Mouse (Mus musculus) limb, embryonic 13.5 days (tissue): ENCODE measurements around the gene Mrgprh. TPM values are rescaled to one million over a fixed set of nuclear protein-coding genes. Genes with fewer than 3 reads are reported as not detected.

ENCODE experiments used
- ATAC-seq: fragments of 200-750 bp; cut with Nextera tagmentation; 2 replicates; pipeline ENCODE4 v1.8.0; 2017; ENCODE audit warnings: low read depth, moderate number of reproducible peaks, moderate TSS enrichment; ENCODE audit not compliant: low FRiP score
- H3K27ac ChIP-seq: fragments of 300-500 bp; sonication (generic); 2 replicates; pipeline ENCODE4 v1.5.1; 2015; ENCODE audit warnings: inconsistent platforms, mild to moderate bottlenecking, moderate library complexity
- H3K27me3 ChIP-seq: fragments of 300-500 bp; sonication (generic); 2 replicates; pipeline ENCODE4 v1.6.1; 2015; ENCODE audit warnings: mild to moderate bottlenecking, inconsistent platforms
- H3K36me3 ChIP-seq: fragments of 300-500 bp; sonication (generic); 2 replicates; pipeline ENCODE4 v1.6.1; 2015; ENCODE audit warnings: inconsistent platforms, mild to moderate bottlenecking, moderate library complexity
- H3K4me1 ChIP-seq: fragments of 300-500 bp; sonication (generic); 2 replicates; pipeline ENCODE4 v1.6.1; 2015; ENCODE audit warnings: inconsistent platforms
- H3K4me2 ChIP-seq: fragments of 300-500 bp; sonication (generic); replicated peaks from 2 replicates; pipeline ENCODE4 v1.6.1; 2015; ENCODE audit warnings: inconsistent platforms, mild to moderate bottlenecking, moderate library complexity
- H3K4me3 ChIP-seq: fragments of 300-500 bp; sonication (generic); 2 replicates; pipeline ENCODE4 v1.5.1; 2015; ENCODE audit warnings: moderate library complexity, mild to moderate bottlenecking, inconsistent platforms
- H3K9ac ChIP-seq: fragments of 300-500 bp; sonication (generic); 2 replicates; pipeline ENCODE4 v1.6.1; 2015; ENCODE audit warnings: mild to moderate bottlenecking, inconsistent platforms
- H3K9me3 ChIP-seq: fragments of 300-500 bp; sonication (generic); 2 replicates; pipeline ENCODE4 v1.6.1; 2016; ENCODE audit warnings: inconsistent platforms
- WGBS: fragments of 180-500 bp; shearing (Covaris S2); methylation state at CpG from one replicate; pipeline ENCODE4 v1.1.7; 2015; 5-methylcytosine and 5-hydroxymethylcytosine counted together
- polyA plus RNA-seq: library from polyadenylated mRNA; unstranded; fragments of >200 nt; fragmentation: Nextera tagmentation; extraction: Ambion mirVana; gene quantifications from 2 replicates; pipeline ENCODE4 v1.2.1, GENCODE M21; 2015

Mrgprh gene
- polyA plus RNA-seq, 1 experiment from 2014 or later: 0.08 TPM

- peaks cover 35% of the 10 kb centered on the region for H3K36me3 ChIP-seq
- no peak for ATAC-seq
- H3K4me3 ChIP-seq: no peak overlapping the region
- 61% methylated on average over 1 of the region's 1 CpGs for WGBS
- no peak overlapping the region for H3K4me2 ChIP-seq
- H3K9ac ChIP-seq: no peak overlapping the region
- H3K27me3 ChIP-seq: no peaks in the 10 kb centered on the region
- peaks cover 12% of the 10 kb centered on the region for H3K4me1 ChIP-seq
- no peaks in the 10 kb centered on the region for H3K9me3 ChIP-seq
- H3K27ac ChIP-seq: peak overlapping the region; percentile 74
These were observed 28.5 kb downstream of the Mrgprh start for GRCm38 (mm10) chr17:12904349-12904748.

DNA sequence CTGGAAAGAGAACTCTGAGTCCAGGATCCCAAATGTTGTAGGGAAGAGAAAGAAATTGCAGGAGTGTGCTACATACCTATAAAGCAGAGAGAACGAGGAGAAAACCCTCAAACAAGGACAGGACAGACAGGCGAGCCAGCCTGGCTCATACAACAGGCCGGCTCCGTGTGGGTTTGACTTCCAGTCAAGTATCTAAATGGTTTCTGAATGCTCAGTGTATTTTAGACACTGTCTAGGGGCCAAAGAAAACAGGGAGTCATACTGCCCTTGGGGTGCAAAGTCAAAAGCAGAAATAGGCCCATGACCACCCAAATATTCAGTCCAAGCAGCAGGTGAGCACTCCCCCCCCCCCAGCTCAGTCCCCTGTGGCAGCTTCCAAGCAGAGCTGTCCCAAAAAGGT is 30.0 kb downstream of the Mrgprh start:
- H3K9ac ChIP-seq: no peak overlapping the region
- no peak overlapping the region for H3K27ac ChIP-seq
- H3K9me3 ChIP-seq: no peaks in the 10 kb centered on the region
- H3K27me3 ChIP-seq: no peaks in the 10 kb centered on the region
- H3K36me3 ChIP-seq: peaks cover 31% of the 10 kb centered on the region
- 85% methylated on average over 4 of the region's 4 CpGs for WGBS
- no peak overlapping the region for H3K4me2 ChIP-seq
- no peak overlapping the region for H3K4me3 ChIP-seq
- H3K4me1 ChIP-seq: peaks cover 12% of the 10 kb centered on the region
- ATAC-seq: no peak

GRCm38 (mm10) chr17:12906436-12906835 is 30.6 kb downstream of the Mrgprh start:
- Histone ChIP-seq H3K9ac (no peak overlapping the region), H3K4me1 (peaks cover 12% of the 10 kb centered on the region), H3K4me3 (no peak overlapping the region), H3K27me3 (no peaks in the 10 kb centered on the region), H3K27ac (no peak overlapping the region), H3K9me3 (no peaks in the 10 kb centered on the region), H3K4me2 (no peak overlapping the region), H3K36me3 (peaks cover 33% of the 10 kb centered on the region)
- no peak for ATAC-seq
- 92% methylated on average over 9 of the region's 9 CpGs for WGBS

DNA sequence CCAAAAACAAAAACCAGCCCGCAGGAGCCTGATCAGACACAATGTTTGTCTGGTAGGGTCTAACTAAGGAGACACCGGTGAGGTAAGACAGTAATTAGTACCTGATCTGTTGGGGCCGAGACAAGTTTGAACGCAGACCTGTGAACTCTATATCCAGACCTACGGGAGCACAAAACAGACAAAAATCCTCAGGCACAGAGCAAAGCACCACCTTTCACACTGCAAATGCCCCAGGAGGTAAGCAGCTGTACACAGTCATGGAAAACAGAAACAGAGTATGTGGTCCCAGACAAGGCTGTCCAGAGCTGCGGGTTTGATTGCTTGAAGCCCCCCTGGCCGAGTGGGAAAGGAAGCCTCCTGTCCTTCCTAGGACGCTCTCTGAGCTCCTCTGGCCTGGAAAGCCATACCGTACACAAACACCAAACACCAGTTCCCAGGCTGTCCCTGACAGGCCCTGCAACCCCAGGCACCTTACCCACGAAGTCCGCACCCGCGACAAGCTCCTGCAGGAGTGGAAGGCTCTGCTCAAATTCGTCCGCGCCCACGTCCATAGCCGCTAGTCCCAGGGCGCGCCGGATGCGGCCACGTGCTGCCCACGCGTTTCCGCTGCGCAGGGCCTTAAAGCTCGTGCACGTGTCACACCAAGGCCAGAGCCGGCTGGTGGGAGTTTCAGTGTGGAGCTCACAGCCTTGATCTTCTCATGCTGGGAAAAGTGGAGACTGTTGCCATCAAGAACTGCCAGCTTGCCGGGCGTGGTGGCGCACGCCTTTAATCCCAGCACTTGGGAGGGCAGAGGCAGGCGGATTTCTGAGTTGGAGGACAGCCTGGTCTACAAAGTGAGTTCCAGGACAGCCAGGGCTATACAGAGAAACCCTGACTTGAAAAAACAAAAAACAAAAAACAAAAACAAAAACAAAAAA is 33.8 kb downstream of the Mrgprh start, which contains the start of gene Pnldc1:
Gene Pnldc1, minus strand, starts transcription at position 870 of the 920 bp plus-strand sequence.
- ATAC-seq: no peak
- Histone ChIP-seq H3K4me1 (no peaks in the 10 kb centered on the region), H3K9me3 (no peaks in the 10 kb centered on the region), H3K4me3 (no peak within 1 kb of the TSS), H3K9ac (no peak within 1 kb of the TSS), H3K27me3 (no peaks in the 10 kb centered on the region), H3K36me3 (peaks cover 51% of the 10 kb centered on the region), H3K27ac (no peak within 1 kb of the TSS), H3K4me2 (no peak within 1 kb of the TSS)
- WGBS: 81% methylated on average over 35 of the region's 35 CpGs

- Histone ChIP-seq H3K36me3 (peaks cover 44% of the 10 kb centered on the region), H3K4me3 (no peak overlapping the region), H3K27ac (no peak overlapping the region), H3K4me1 (peaks cover 7% of the 10 kb centered on the region), H3K27me3 (no peaks in the 10 kb centered on the region), H3K9ac (no peak overlapping the region), H3K4me2 (no peak overlapping the region), H3K9me3 (no peaks in the 10 kb centered on the region)
- WGBS: 90% methylated on average over 8 of the region's 8 CpGs
- no peak for ATAC-seq
These were observed 34.6 kb downstream of the Mrgprh start for GRCm38 (mm10) chr17:12910391-12910790.

DNA sequence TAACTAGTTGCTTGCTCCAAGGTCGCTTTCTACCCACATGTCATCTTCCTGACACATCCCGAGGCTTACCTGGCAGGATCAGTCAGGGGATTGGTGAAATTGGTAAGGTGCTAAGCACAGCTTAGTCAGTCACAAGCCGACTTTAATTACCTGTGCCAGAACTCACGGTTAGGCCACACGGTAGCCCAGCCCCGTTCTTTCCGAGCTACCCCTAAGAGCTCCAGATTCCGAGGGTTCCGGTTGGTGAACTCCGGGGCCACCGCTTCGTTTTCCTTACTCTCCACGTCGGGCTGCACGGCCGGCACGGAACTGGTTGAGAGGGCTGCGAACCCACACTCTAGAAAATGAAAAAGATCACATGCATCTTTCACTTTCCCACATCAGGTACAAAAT is 39.6 kb downstream of the Mrgprh start, which contains the start of gene Tcp1:
Gene Tcp1, plus strand, starts transcription at position 214 of the 393 bp plus-strand sequence.
- Histone ChIP-seq H3K27ac (peak within 1 kb of the TSS; percentile 91), H3K4me3 (peak within 1 kb of the TSS; percentile 75), H3K36me3 (peaks cover 53% of the 10 kb centered on the region), H3K27me3 (no peaks in the 10 kb centered on the region), H3K9me3 (no peaks in the 10 kb centered on the region), H3K4me2 (peak within 1 kb of the TSS; percentile 93), H3K9ac (peak within 1 kb of the TSS; percentile 97), H3K4me1 (peaks cover 15% of the 10 kb centered on the region)
- WGBS: 1% methylated on average over 18 of the region's 18 CpGs
- ATAC-seq: no peak

DNA sequence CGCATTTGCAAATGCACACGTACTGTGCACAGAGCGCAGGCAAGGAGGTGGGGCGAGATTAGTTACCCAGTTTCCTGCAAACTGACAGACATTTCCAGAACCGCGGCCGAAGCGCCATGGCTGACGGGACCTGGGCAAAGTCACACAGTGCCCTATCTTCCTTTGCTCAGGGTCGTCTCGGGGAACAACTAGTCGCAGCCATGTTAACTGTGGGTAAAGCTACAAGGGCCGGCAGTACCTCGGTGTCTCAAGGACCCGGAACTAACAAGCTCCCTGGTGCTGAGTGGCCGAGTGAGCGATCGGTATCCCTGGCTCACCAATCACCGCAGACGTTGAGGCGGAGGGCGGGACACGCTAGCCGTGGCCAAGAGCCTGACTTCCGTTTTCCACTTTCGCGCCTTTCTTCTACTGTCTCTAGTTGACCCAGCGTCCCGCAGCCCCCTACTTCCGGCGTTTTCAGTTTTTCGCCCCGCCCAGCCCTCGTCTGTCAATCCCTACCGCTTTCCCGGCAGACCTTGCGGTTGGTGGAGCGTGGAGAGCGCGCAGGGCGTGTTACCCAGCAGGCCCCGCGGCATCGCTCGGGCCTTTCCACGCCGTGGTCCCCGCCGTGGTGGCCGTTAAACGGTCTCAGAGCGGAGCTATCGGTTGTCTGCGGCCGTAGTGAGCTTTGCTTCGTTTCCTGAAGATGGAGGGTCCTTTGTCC is 40.2 kb downstream of the Mrgprh start, which contains the start of gene Mrpl18:
Gene Mrpl18, minus strand, starts transcription at position 465 of the 703 bp plus-strand sequence.
- Histone ChIP-seq H3K9ac (peak within 1 kb of the TSS; percentile 97), H3K36me3 (peaks cover 54% of the 10 kb centered on the region), H3K4me1 (peaks cover 15% of the 10 kb centered on the region), H3K9me3 (no peaks in the 10 kb centered on the region), H3K4me3 (peak within 1 kb of the TSS; percentile 75), H3K27me3 (no peaks in the 10 kb centered on the region), H3K4me2 (peak within 1 kb of the TSS; percentile 93), H3K27ac (peak within 1 kb of the TSS; percentile 91)
- WGBS: under 1% methylated on average over 56 of the region's 56 CpGs
- peak; percentile 100 for ATAC-seq

- Histone ChIP-seq H3K4me2 (peak overlapping the region; percentile 81), H3K4me3 (peak overlapping the region; percentile 75), H3K4me1 (peaks cover 15% of the 10 kb centered on the region), H3K9me3 (no peaks in the 10 kb centered on the region), H3K27me3 (no peaks in the 10 kb centered on the region), H3K36me3 (peaks cover 53% of the 10 kb centered on the region), H3K9ac (peak overlapping the region; percentile 97), H3K27ac (peak overlapping the region; percentile 91)
- peak; percentile 53 for ATAC-seq
- WGBS: under 1% methylated on average over 39 of the region's 40 CpGs
These were observed 41.0 kb downstream of the Mrgprh start for GRCm38 (mm10) chr17:12916588-12917380.

GRCm38 (mm10) chr17:12921073-12921472 is 45.2 kb downstream of the Mrgprh start:
- Histone ChIP-seq H3K9me3 (no peaks in the 10 kb centered on the region), H3K27me3 (no peaks in the 10 kb centered on the region), H3K36me3 (peaks cover 71% of the 10 kb centered on the region), H3K4me3 (no peak overlapping the region), H3K27ac (no peak overlapping the region), H3K4me2 (no peak overlapping the region), H3K9ac (no peak overlapping the region), H3K4me1 (peaks cover 8% of the 10 kb centered on the region)
- no peak for ATAC-seq
- whole genome bisulfite sequencing: 98% methylated on average over 1 of the region's 1 CpGs

GRCm38 (mm10) chr17:12925001-12925400 is 49.2 kb downstream of the Mrgprh start:
- Histone ChIP-seq H3K4me2 (no peak overlapping the region), H3K9me3 (no peaks in the 10 kb centered on the region), H3K27me3 (no peaks in the 10 kb centered on the region), H3K4me1 (no peaks in the 10 kb centered on the region), H3K27ac (no peak overlapping the region), H3K36me3 (peaks cover 67% of the 10 kb centered on the region), H3K4me3 (no peak overlapping the region), H3K9ac (no peak overlapping the region)
- 89% methylated on average over 3 of the region's 3 CpGs for WGBS
- no peak for ATAC-seq

DNA sequence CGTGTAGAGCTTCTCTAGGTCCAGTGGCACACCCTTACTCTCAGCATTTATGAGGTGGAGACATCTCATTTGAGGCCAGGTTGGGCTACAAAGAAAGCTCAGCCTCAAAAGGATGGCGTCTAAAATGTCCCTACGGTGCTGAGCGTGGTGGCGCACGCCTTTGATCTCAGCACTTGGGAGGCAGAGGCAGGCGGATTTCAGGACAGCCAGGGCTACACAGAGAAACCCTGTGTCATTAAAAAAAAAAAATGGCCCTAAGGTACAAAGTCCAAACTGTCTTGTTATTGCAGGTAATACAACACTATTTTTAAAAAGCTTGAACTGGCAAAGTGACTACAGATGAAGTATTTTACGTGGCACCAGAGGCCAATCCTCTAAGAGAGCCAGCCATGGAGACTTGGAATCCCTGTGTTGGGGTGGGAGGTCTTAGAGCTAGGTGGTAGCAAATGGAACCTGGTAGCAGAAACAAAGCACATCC is 49.9 kb downstream of the Mrgprh start:
- Histone ChIP-seq H3K4me1 (no peaks in the 10 kb centered on the region), H3K4me3 (no peak overlapping the region), H3K4me2 (no peak overlapping the region), H3K9ac (no peak overlapping the region), H3K9me3 (no peaks in the 10 kb centered on the region), H3K27ac (no peak overlapping the region), H3K36me3 (peaks cover 59% of the 10 kb centered on the region), H3K27me3 (no peaks in the 10 kb centered on the region)
- 88% methylated on average over 8 of the region's 8 CpGs for WGBS
- ATAC-seq: no peak
